Mouse (Mus musculus) heart, embryonic 15.5 days (tissue): ENCODE measurements around the gene Cfap74. TPM values are rescaled to one million over a fixed set of nuclear protein-coding genes. Genes with fewer than 3 reads are reported as not detected.
A peak's percentile ranks its signal among the peaks of the same experiment; 100 is the strongest.
"Not testable (repeated sequence)": the region's sequence is repeated elsewhere in the genome, so short reads cannot be mapped to it uniquely, and the experiment has no call there.

Experiments
- ATAC-seq: fragments of 200-750 bp; cut with Nextera tagmentation; replicated peaks from 2 replicates; pipeline ENCODE4 v1.8.0; 2017; ENCODE audit warnings: low read depth, moderate TSS enrichment; ENCODE audit not compliant: insufficient number of reproducible peaks, insufficient read depth, low FRiP score
- H3K27ac ChIP-seq: fragments of 300-500 bp; sonication (generic); 2 replicates; pipeline ENCODE4 v1.5.1; 2015; ENCODE audit warnings: mild to moderate bottlenecking, inconsistent platforms
- H3K27me3 ChIP-seq: fragments of 300-500 bp; sonication (generic); 2 replicates; pipeline ENCODE4 v1.6.1; 2015; ENCODE audit warnings: inconsistent platforms
- H3K36me3 ChIP-seq: fragments of 300-500 bp; sonication (generic); 2 replicates; pipeline ENCODE4 v1.6.1; 2015; ENCODE audit warnings: mild to moderate bottlenecking, inconsistent platforms
- H3K4me1 ChIP-seq: fragments of 300-500 bp; sonication (generic); replicated peaks from 2 replicates; pipeline ENCODE4 v1.6.1; 2015; ENCODE audit warnings: inconsistent platforms
- H3K4me2 ChIP-seq: fragments of 300-500 bp; sonication (generic); 2 replicates; pipeline ENCODE4 v1.6.1; 2015; ENCODE audit warnings: inconsistent platforms, mild to moderate bottlenecking, moderate library complexity
- H3K4me3 ChIP-seq: fragments of 300-500 bp; sonication (generic); 2 replicates; pipeline ENCODE4 v1.5.1; 2015; ENCODE audit warnings: mild to moderate bottlenecking, inconsistent platforms
- H3K9ac ChIP-seq: fragments of 300-500 bp; sonication (generic); 2 replicates; pipeline ENCODE4 v1.6.1; 2015; ENCODE audit warnings: mild to moderate bottlenecking, inconsistent platforms
- H3K9me3 ChIP-seq: fragments of 300-500 bp; sonication (generic); replicated peaks from 2 replicates; pipeline ENCODE4 v1.6.1; 2016; ENCODE audit warnings: inconsistent platforms
- WGBS: fragments of 180-500 bp; shearing (Covaris S2); methylation state at CpG from one replicate; pipeline ENCODE4 v1.1.7; 2015; ENCODE audit warnings: mixed read lengths; 5-methylcytosine and 5-hydroxymethylcytosine counted together
- polyA plus RNA-seq: library from polyadenylated mRNA; unstranded; fragments of >200 nt; fragmentation: Nextera tagmentation; extraction: Ambion mirVana; gene quantifications from 2 replicates; pipeline ENCODE4 v1.2.1, GENCODE M21; 2015

Gene Cfap74
- polyA plus RNA-seq, 1 experiment from 2014 or later: 0.60 TPM

- H3K27me3 ChIP-seq: peaks cover 17% of the 10 kb centered on the region
- H3K4me2 ChIP-seq: peak overlapping the region; percentile 63
- no peak overlapping the region for H3K9ac ChIP-seq
- H3K9me3 ChIP-seq: no peaks in the 10 kb centered on the region
- ATAC-seq: no peak
- H3K27ac ChIP-seq: no peak overlapping the region
- no peak overlapping the region for H3K4me3 ChIP-seq
- 76% methylated on average over 18 of the region's 18 CpGs for WGBS
- H3K36me3 ChIP-seq: no peaks in the 10 kb centered on the region
- H3K4me1 ChIP-seq: peaks cover 14% of the 10 kb centered on the region
These were observed 60.7 kb downstream of the Cfap74 start for GRCm38 (mm10) chr4:155469590-155470262.

- Histone ChIP-seq H3K4me3 (no peak overlapping the region), H3K36me3 (no peaks in the 10 kb centered on the region), H3K27me3 (peaks cover 17% of the 10 kb centered on the region), H3K9me3 (no peaks in the 10 kb centered on the region), H3K9ac (no peak overlapping the region), H3K4me1 (peaks cover 14% of the 10 kb centered on the region), H3K4me2 (no peak overlapping the region), H3K27ac (no peak overlapping the region)
- WGBS: 81% methylated on average over 16 of the region's 16 CpGs
- ATAC-seq: no peak
These were observed 61.4 kb downstream of the Cfap74 start for GRCm38 (mm10) chr4:155470263-155470953.

- Histone ChIP-seq H3K4me1 (peaks cover 14% of the 10 kb centered on the region), H3K27me3 (peaks cover 17% of the 10 kb centered on the region), H3K4me2 (no peak overlapping the region), H3K4me3 (no peak overlapping the region), H3K9me3 (no peaks in the 10 kb centered on the region), H3K9ac (no peak overlapping the region), H3K27ac (no peak overlapping the region), H3K36me3 (no peaks in the 10 kb centered on the region)
- WGBS: 82% methylated on average over 7 of the region's 7 CpGs
- no peak for ATAC-seq
These were observed 62.0 kb downstream of the Cfap74 start for GRCm38 (mm10) chr4:155470997-155471396.

- Histone ChIP-seq H3K27me3 (peaks cover 17% of the 10 kb centered on the region), H3K9ac (no peak overlapping the region), H3K36me3 (no peaks in the 10 kb centered on the region), H3K4me2 (no peak overlapping the region), H3K4me3 (no peak overlapping the region), H3K27ac (no peak overlapping the region), H3K4me1 (peaks cover 14% of the 10 kb centered on the region), H3K9me3 (no peaks in the 10 kb centered on the region)
- WGBS: 86% methylated on average over 7 of the region's 7 CpGs
- ATAC-seq: no peak
These were observed 62.4 kb downstream of the Cfap74 start for GRCm38 (mm10) chr4:155471406-155471805.

GRCm38 (mm10) chr4:155472716-155473290, 63.8 kb downstream of the Cfap74 start:
- H3K4me3 ChIP-seq: no peak overlapping the region
- no peak overlapping the region for H3K4me2 ChIP-seq
- peaks cover 14% of the 10 kb centered on the region for H3K4me1 ChIP-seq
- no peak overlapping the region for H3K9ac ChIP-seq
- H3K36me3 ChIP-seq: no peaks in the 10 kb centered on the region
- 60% methylated on average over 3 of the region's 3 CpGs for WGBS
- ATAC-seq: no peak
- peaks cover 17% of the 10 kb centered on the region for H3K27me3 ChIP-seq
- no peaks in the 10 kb centered on the region for H3K9me3 ChIP-seq
- H3K27ac ChIP-seq: no peak overlapping the region

GRCm38 (mm10) chr4:155473319-155473718, 64.3 kb downstream of the Cfap74 start:
- Histone ChIP-seq H3K36me3 (no peaks in the 10 kb centered on the region), H3K4me1 (peaks cover 14% of the 10 kb centered on the region), H3K9ac (no peak overlapping the region), H3K27ac (no peak overlapping the region), H3K4me3 (no peak overlapping the region), H3K4me2 (no peak overlapping the region), H3K9me3 (no peaks in the 10 kb centered on the region), H3K27me3 (peaks cover 12% of the 10 kb centered on the region)
- ATAC-seq: peak; percentile 44; the same call in 1 of the 2 replicates
- 43% methylated on average over 5 of the region's 5 CpGs for WGBS

GRCm38 (mm10) chr4:155473796-155474195, 64.8 kb downstream of the Cfap74 start:
- not testable (repeated sequence) for H3K9ac ChIP-seq, H3K4me2 ChIP-seq, ATAC-seq, H3K36me3 ChIP-seq, H3K27ac ChIP-seq, H3K9me3 ChIP-seq, H3K4me3 ChIP-seq
- Histone ChIP-seq H3K27me3 (peaks cover 11% of the 10 kb centered on the region), H3K4me1 (peaks cover 14% of the 10 kb centered on the region)
- 67% methylated on average over 2 of the region's 2 CpGs for WGBS

- WGBS: 16% methylated on average over 28 of the region's 28 CpGs
- Histone ChIP-seq H3K4me3 (peak overlapping the region; percentile 42), H3K36me3 (no peaks in the 10 kb centered on the region), H3K27me3 (0 out of 2 replicates have a peak, but pooled peaks cover 4% of the 10 kb centered on the region), H3K27ac (peak overlapping the region; percentile 64), H3K4me2 (peak overlapping the region; percentile 62), H3K9me3 (no peaks in the 10 kb centered on the region), H3K9ac (peak overlapping the region; percentile 20; the same call in 1 of the 2 replicates), H3K4me1 (peaks cover 11% of the 10 kb centered on the region)
- ATAC-seq: peak; percentile 70
These were observed 72.6 kb downstream of the Cfap74 start for GRCm38 (mm10) chr4:155481381-155482124.

GRCm38 (mm10) chr4:155482125-155482480, 73.1 kb downstream of the Cfap74 start:
- no peak for ATAC-seq
- no peak overlapping the region for H3K4me3 ChIP-seq
- 0 out of 2 replicates have a peak, but pooled peaks cover 4% of the 10 kb centered on the region for H3K27me3 ChIP-seq
- H3K9ac ChIP-seq: no peak overlapping the region
- peaks cover 17% of the 10 kb centered on the region for H3K4me1 ChIP-seq
- WGBS: 84% methylated on average over 6 of the region's 6 CpGs
- H3K36me3 ChIP-seq: no peaks in the 10 kb centered on the region
- H3K9me3 ChIP-seq: no peaks in the 10 kb centered on the region
- H3K27ac ChIP-seq: peak overlapping the region; percentile 64
- peak overlapping the region; percentile 62; the same call in 1 of the 2 replicates for H3K4me2 ChIP-seq

- H3K4me2 ChIP-seq: no peak overlapping the region
These were observed 73.9 kb downstream of the Cfap74 start for GRCm38 (mm10) chr4:155482733-155483540.

More at GRCm38 (mm10) chr4:155482733-155483540, 73.9 kb downstream of the Cfap74 start:
- no peaks in the 10 kb centered on the region for H3K36me3 ChIP-seq
- H3K27ac ChIP-seq: no peak overlapping the region
- WGBS: 84% methylated on average over 8 of the region's 8 CpGs
- H3K4me3 ChIP-seq: no peak overlapping the region
- ATAC-seq: no peak
- H3K27me3 ChIP-seq: 0 out of 2 replicates have a peak, but pooled peaks cover 4% of the 10 kb centered on the region
- H3K4me1 ChIP-seq: peaks cover 24% of the 10 kb centered on the region
- no peaks in the 10 kb centered on the region for H3K9me3 ChIP-seq
- no peak overlapping the region for H3K9ac ChIP-seq
